Mouse (Mus musculus) cortical plate, adult 2 months (tissue): ENCODE results near the gene Tril.

Experiments
- CTCF ChIP-seq: fragments of 200-500 bp; IDR thresholded peaks from 2 replicates; pipeline ENCODE4 v1.5.1; 2011; ENCODE audit warnings: mild to moderate bottlenecking, control low read depth, low read length; ENCODE audit not compliant: insufficient read depth; ENCODE audit errors: extremely low read depth
- POLR2A ChIP-seq: fragments of 200-500 bp; IDR thresholded peaks from 2 replicates; pipeline ENCODE4 v1.6.1; 2011; ENCODE audit warnings: mild to moderate bottlenecking, low read length, control low read depth; ENCODE audit not compliant: insufficient read depth; ENCODE audit errors: extremely low read depth

GRCm38 (mm10) chr6:53844626-53845025, 24.0 kb upstream of the Tril start:
- TF ChIP-seq CTCF (no peak), POLR2A (no peak)
